Mouse (Mus musculus) liver, embryonic 14.5 days (tissue): Measurements from ENCODE around the gene Gm48552.

Source experiments
- CTCF ChIP-seq: IDR thresholded peaks from 2 replicates; pipeline ENCODE4 v1.5.1; 2016; ENCODE audit warnings: antibody characterized with exemption, low read depth, control low read depth
- EP300 ChIP-seq: IDR thresholded peaks from 2 replicates; pipeline ENCODE4 v1.6.1; 2016; ENCODE audit warnings: antibody characterized with exemption, low read depth

- no peak for TF ChIP-seq CTCF
- no peak for TF ChIP-seq EP300
These were observed 43.5 kb downstream of the Gm48552 start for GRCm38 (mm10) chr10:81432169-81432867.
